Mouse (Mus musculus): ENCODE measurements around the gene Serpina6. TPM values are rescaled to one million over a fixed set of nuclear protein-coding genes. Genes with fewer than 3 reads are reported as not detected.

The Serpina6 gene
- total RNA-seq, 2 experiments from 2014 or later = not detected

Other genes with a start within 250 kb of the Serpina6 start
- gene 9330161L09Rik, start 249.4 kb downstream of the Serpina6 start, total RNA-seq (2021) = under 1 TPM in 1 of 2 experiments, not detected in 1; 0.71 TPM
- 10 to 100 TPM; 51.2 to 66.7 TPM for gene Ddx24, start 231.4 kb downstream of the Serpina6 start, total RNA-seq (2021)
- gene Ifi27, start 223.0 kb downstream of the Serpina6 start, total RNA-seq (2021) = 10 to 100 TPM; 48.9 to 70.6 TPM
- gene Ifi27l2a, start 213.5 kb downstream of the Serpina6 start, total RNA-seq (2021) = 10 to 100 TPM in 1 of 2 experiments, 1 to 10 TPM in 1; 7.6 to 33.2 TPM
- gene Ifi27l2b, start 200.0 kb downstream of the Serpina6 start, total RNA-seq (2021) = not detected
- under 1 TPM; 0.15 to 0.25 TPM for gene Ppp4r4, start 124.9 kb downstream of the Serpina6 start, total RNA-seq (2021)
- gene Serpina10, start 25.8 kb downstream of the Serpina6 start, total RNA-seq (2021) = not detected
- gene Serpina16, start 18.9 kb upstream of the Serpina6 start, total RNA-seq (2021) = not detected
- gene Serpina1f, start 38.3 kb upstream of the Serpina6 start, total RNA-seq (2021) = not detected
- gene Serpina1d, start 116.4 kb upstream of the Serpina6 start, total RNA-seq (2021) = under 1 TPM in 1 of 2 experiments, not detected in 1; 0.69 TPM
- under 1 TPM in 1 of 2 experiments, not detected in 1; 0.74 TPM for gene Serpina1b, start 173.2 kb upstream of the Serpina6 start, total RNA-seq (2021)
- not detected for gene Serpina1a, start 206.3 kb upstream of the Serpina6 start, total RNA-seq (2021)
- under 1 TPM in 1 of 2 experiments, not detected in 1; 0.43 TPM for gene Serpina1c, start 247.7 kb upstream of the Serpina6 start, total RNA-seq (2021)

Measured in gastrocnemius, postnatal 36 days (tissue).